Mouse (Mus musculus) left cerebral cortex, adult 6 months (tissue): ENCODE results near the gene Kin. TPM values are rescaled to one million over a fixed set of nuclear protein-coding genes. Genes with fewer than 3 reads are reported as not detected.

Source experiments
- long read RNA-seq, 2 experiments: library from polyadenylated mRNA; unstranded; transcript quantifications; one replicate each; pipeline ENCODE4 v2.0.0; 2019 to 2020
- polyA plus RNA-seq: library from polyadenylated mRNA; unstranded; fragments of <200 nt; fragmentation: Nextera tagmentation; gene quantifications from 2 replicates; pipeline ENCODE4 v1.2.3, GENCODE M21; 2021

Kin gene
- polyA plus RNA-seq: 13.2 and 13.6 TPM in 2 replicates
- long read RNA-seq, experiment 1, transcript Kin-201 (5 exons, 1,472 nt): major isoform, 9 of 12 reads
- long read RNA-seq, experiment 1, partial matches to known transcripts: 1 of 12 reads
- long read RNA-seq, experiment 1, other reads (novel, unspliced or antisense): 2 of 12 reads
- long read RNA-seq, experiment 2, transcript Kin-201 (5 exons, 1,472 nt): major isoform, 12 of 13 reads
- long read RNA-seq, experiment 2, partial matches to known transcripts: 0 of 13 reads
- long read RNA-seq, experiment 2, other reads (novel, unspliced or antisense): 1 of 13 reads

GRCm38 (mm10) chr2:10080310-10081010, at the start of gene Kin, which contains the start of gene Atp5c1:
Gene Kin (plus strand): TSS chr2:10080593.
Gene Atp5c1 (minus strand): TSS chr2:10080510.

GRCm38 (mm10) chr2:10048461-10048860, 31.9 kb upstream of the Kin start, which contains the start of gene Taf3:
Gene Taf3 (minus strand): TSS chr2:10048596.

DNA sequence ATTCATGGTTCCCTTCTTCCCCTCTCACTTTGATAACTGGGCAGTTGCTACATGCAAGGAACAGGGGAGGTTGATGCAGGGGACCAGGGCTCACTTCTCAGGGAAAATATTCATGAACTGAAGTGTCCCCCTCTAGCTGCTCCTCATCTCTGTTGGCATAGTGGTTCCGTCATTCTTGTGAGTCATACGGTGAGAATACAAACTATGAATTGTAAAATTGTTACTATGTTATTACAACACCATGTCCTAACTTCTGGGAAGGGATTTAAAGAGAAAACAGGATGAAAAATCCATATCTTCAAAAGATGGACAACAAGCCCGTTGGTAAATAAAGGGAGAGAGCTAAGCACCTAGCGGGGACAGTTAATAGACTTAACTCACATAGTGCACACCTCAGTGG, 50.9 kb downstream of the Kin start, which contains the start of gene Itih2:
Gene Itih2, minus strand, starts transcription at position 101 of the 400 bp plus-strand sequence.

Other genes starting within 250 kb of the Kin start
- gene 4930412O13Rik, start 199.3 kb upstream of the Kin start, polyA plus RNA-seq: not detected in 2 replicates
- not detected in 2 replicates for gene 9230102O04Rik, start 191.1 kb upstream of the Kin start, polyA plus RNA-seq
- gene Gata3, start 190.6 kb upstream of the Kin start, polyA plus RNA-seq: not detected in 2 replicates
- 6.7 TPM in 2 replicates for gene Taf3, start 32.0 kb upstream of the Kin start, polyA plus RNA-seq
- 736 and 820 TPM in 2 replicates for gene Atp5c1, start 83 bp upstream of the Kin start, polyA plus RNA-seq
- gene Itih2, start 50.8 kb downstream of the Kin start, polyA plus RNA-seq: 0.68 and 0.87 TPM in 2 replicates
- gene Itih5, start 73.0 kb downstream of the Kin start, polyA plus RNA-seq: 6.5 and 6.8 TPM in 2 replicates